17 mouse cellular contexts compared by ENCODE assay signal in genomic region chr11:99436625-99437024, GRCm38 (mm10). TPM values are rescaled to one million over a fixed set of nuclear protein-coding genes. Genes with fewer than 3 reads are reported as not detected.
"Had no signal": no experiment of that assay in that cellular context is flagged by ENCODE, and none has a peak within 500 bp of the region (broad histone marks: within the 10 kb centered on the region; RNA-seq: fewer than 3 reads in every experiment).

No protein-coding gene starts in this region.

- DNase-seq: kidney, adult 2 months; kidney, postnatal 14 days; layer of hippocampus, adult 9-11 months; layer of hippocampus, postnatal 36 days; right cerebral cortex, postnatal 14 days; thymus, postnatal 36 days had no signal

- H3K9ac ChIP-seq: kidney, embryonic 15.5 days; limb, embryonic 12.5 days; midbrain, embryonic 13.5 days had no signal

- H3K4me1 ChIP-seq: midbrain, embryonic 13.5 days had no signal

- H3K4me2 ChIP-seq: kidney, embryonic 15.5 days; limb, embryonic 12.5 days; midbrain, embryonic 13.5 days had no signal

- H3K27me3 ChIP-seq: kidney, embryonic 15.5 days; limb, embryonic 12.5 days; midbrain, embryonic 13.5 days had no signal

- H3K4me3 ChIP-seq: kidney, embryonic 15.5 days; limb, embryonic 12.5 days; midbrain, embryonic 13.5 days had no signal

- ATAC-seq: midbrain, embryonic 13.5 days had no signal

- H3K27ac ChIP-seq: kidney, embryonic 15.5 days; limb, embryonic 12.5 days; midbrain, embryonic 13.5 days had no signal

- H3K9me3 ChIP-seq: kidney, embryonic 15.5 days; limb, embryonic 12.5 days; midbrain, embryonic 13.5 days had no signal

- H3K36me3 ChIP-seq: kidney, embryonic 15.5 days; limb, embryonic 12.5 days; midbrain, embryonic 13.5 days had no signal

RNA-seq across cellular contexts. Expression of gene Krt20, which starts 1.3 kb away (rescaled TPM):
- total RNA-seq: layer of hippocampus, adult 18-20 months; layer of hippocampus, postnatal 36 days; left cerebral cortex, adult 8-10 months; left cerebral cortex, postnatal 36 days; megakaryocyte progenitor cell, adult 5-6 weeks; midbrain, postnatal 0 days had no signal
- polyA plus RNA-seq: midbrain, embryonic 13.5 days had no signal

RNA-seq across cellular contexts. Expression of gene Krt12, which starts 14.6 kb away (rescaled TPM):
- total RNA-seq: liver, adult 2 months; megakaryocyte progenitor cell, adult 5-6 weeks had no signal
- polyA plus RNA-seq: kidney, adult 2 months; kidney, embryonic 15.5 days; limb, embryonic 12.5 days; liver, adult 2 months; lung, embryonic 16.5 days; neural tube, embryonic 14.5 days had no signal

RNA-seq across cellular contexts. Expression of gene Krt23, which starts 56.3 kb away (rescaled TPM):
- total RNA-seq: layer of hippocampus, adult 18-20 months; layer of hippocampus, postnatal 36 days; left cerebral cortex, adult 8-10 months; left cerebral cortex, postnatal 36 days; megakaryocyte progenitor cell, adult 5-6 weeks had no signal
- polyA plus RNA-seq: midbrain, embryonic 13.5 days; neural tube, embryonic 14.5 days had no signal
